Mouse (Mus musculus): ENCODE data around the gene Irf8. TPM values are rescaled to one million over a fixed set of nuclear protein-coding genes. Genes with fewer than 3 reads are reported as not detected.

Irf8 gene
- 1.2 TPM in 2 replicates for polyA plus RNA-seq (2012; rRNA removed)

DNA sequence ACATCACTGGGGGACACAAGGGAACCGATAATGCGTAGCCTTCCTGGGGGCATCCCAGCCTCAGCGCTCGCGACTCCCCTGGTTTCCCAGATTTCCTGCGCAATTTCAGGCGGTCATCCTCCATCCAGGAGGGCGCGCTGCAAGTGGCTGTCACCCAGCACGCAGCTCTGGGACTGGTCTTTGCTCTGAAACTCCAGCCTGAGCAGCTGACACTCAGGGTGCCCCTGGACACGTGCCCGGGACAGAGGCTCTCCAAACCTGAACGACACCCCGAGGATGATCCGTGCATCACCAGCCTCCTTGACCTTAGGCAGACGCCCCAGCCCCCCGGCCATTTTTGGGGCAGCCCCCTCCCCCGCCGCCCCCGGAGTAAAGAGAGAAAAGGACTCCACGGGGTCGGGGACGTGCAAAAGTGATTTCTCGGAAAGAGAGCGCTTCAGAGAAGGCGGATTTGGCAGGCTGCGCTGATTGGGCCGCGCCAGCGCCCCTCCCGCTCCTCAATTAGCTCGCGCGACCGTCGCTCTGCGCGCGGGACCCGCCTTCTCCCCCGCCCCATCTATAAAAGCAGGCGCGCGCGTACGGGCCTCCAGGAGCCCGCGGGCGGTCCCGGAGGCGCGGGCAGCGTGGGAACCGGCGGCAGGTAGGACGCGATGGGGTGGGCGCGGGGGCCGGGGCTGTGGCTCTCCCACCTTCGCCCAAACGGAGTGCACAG lies at the start of gene Irf8:
TSS of gene Irf8 (plus strand) at position 589 of the 712 bp plus-strand sequence.

Other genes with a start within 250 kb of the Irf8 start
- 13.7 and 15.6 TPM in 2 replicates for gene Gins2, start 147.1 kb upstream of the Irf8 start, polyA plus RNA-seq (2012; rRNA removed)
- 15.0 and 15.2 TPM in 2 replicates for gene 1190005I06Rik, start 88.7 kb upstream of the Irf8 start, polyA plus RNA-seq (2012; rRNA removed)
- gene Gm27021, start 68.3 kb upstream of the Irf8 start, polyA plus RNA-seq (2012; rRNA removed) = 3.7 and 4.2 TPM in 2 replicates
- 1,263 and 1,364 TPM in 2 replicates for gene Cox4i1, start 68.1 kb upstream of the Irf8 start, polyA plus RNA-seq (2012; rRNA removed)
- gene Emc8, start 67.8 kb upstream of the Irf8 start, polyA plus RNA-seq (2012; rRNA removed) = 64.7 and 71.5 TPM in 2 replicates